Mouse (Mus musculus) lung, postnatal 0 days (tissue): ENCODE results near the gene Top2a. TPM values are rescaled to one million over a fixed set of nuclear protein-coding genes. Genes with fewer than 3 reads are reported as not detected.
A peak's percentile ranks its signal among the peaks of the same experiment; 100 is the strongest.

ENCODE experiments used
- ATAC-seq: fragments of 200-750 bp; cut with Nextera tagmentation; 2 replicates; pipeline ENCODE4 v1.8.0; 2017; ENCODE audit warnings: moderate library complexity
- DNase-seq: peaks from one replicate; pipeline ENCODE4 v3.0.0-alpha.2; 2016; ENCODE audit warnings: low spot score
- H3K27ac ChIP-seq: fragments of 300-500 bp; sonication (generic); 2 replicates; pipeline ENCODE4 v1.5.1; 2014; ENCODE audit warnings: antibody characterized with exemption, mild to moderate bottlenecking, low read length, mixed read lengths
- H3K27me3 ChIP-seq: fragments of 300-500 bp; sonication (generic); replicated peaks from 2 replicates; pipeline ENCODE4 v1.6.1; 2014; ENCODE audit warnings: low read length, mixed read lengths; ENCODE audit not compliant: insufficient read depth
- H3K36me3 ChIP-seq: fragments of 300-500 bp; sonication (generic); 2 replicates; pipeline ENCODE4 v1.6.1; 2014; ENCODE audit warnings: low read length, mixed read lengths; ENCODE audit not compliant: insufficient read depth
- H3K4me1 ChIP-seq: fragments of 300-500 bp; sonication (generic); 2 replicates; pipeline ENCODE4 v1.6.1; 2014; ENCODE audit warnings: antibody characterized with exemption, low read depth, low read length, mixed read lengths; ENCODE audit not compliant: insufficient read depth
- H3K4me2 ChIP-seq: fragments of 300-500 bp; sonication (generic); replicated peaks from 2 replicates; pipeline ENCODE4 v1.6.1; 2014; ENCODE audit warnings: low read depth, mild to moderate bottlenecking, low read length, moderate library complexity, mixed read lengths
- H3K4me3 ChIP-seq: fragments of 300-500 bp; sonication (generic); 2 replicates; pipeline ENCODE4 v1.5.1; 2014; ENCODE audit warnings: low read depth, low read length
- H3K9ac ChIP-seq: fragments of 300-500 bp; sonication (generic); replicated peaks from 2 replicates; pipeline ENCODE4 v1.6.1; 2014; ENCODE audit warnings: low read depth, mild to moderate bottlenecking
- H3K9me3 ChIP-seq: fragments of 300-500 bp; sonication (generic); 2 replicates; pipeline ENCODE4 v1.6.1; 2016; ENCODE audit warnings: low read length, mixed read lengths
- CTCF ChIP-seq: IDR thresholded peaks from 2 replicates; pipeline ENCODE4 v1.5.1; 2016; ENCODE audit warnings: antibody characterized with exemption, mild to moderate bottlenecking
- EP300 ChIP-seq: IDR thresholded peaks from 2 replicates; pipeline ENCODE4 v1.6.1; 2016; ENCODE audit warnings: antibody characterized with exemption, mild to moderate bottlenecking, control low read depth
- WGBS: fragments of 180-500 bp; shearing (Covaris S2); extraction: QIAGEN DNeasy Blood & Tissue Kit; methylation state at CpG from one replicate; pipeline ENCODE4 v1.1.7; 2014; 5-methylcytosine and 5-hydroxymethylcytosine counted together
- polyA plus RNA-seq: library from polyadenylated mRNA; unstranded; fragments of >200 nt; fragmentation: Nextera tagmentation; extraction: Ambion mirVana; gene quantifications from 2 replicates; pipeline ENCODE4 v1.2.1, GENCODE M21; 2015

Top2a gene
- polyA plus RNA-seq, 1 experiment from 2014 or later = 11.1 TPM

- peaks cover 32% of the 10 kb centered on the region; the same call in 1 of the 2 replicates for H3K36me3 ChIP-seq
- WGBS = 84% methylated on average over 6 of the region's 6 CpGs
These were observed 49.8 kb downstream of the Top2a start for GRCm38 (mm10) chr11:98974213-98974612.

GRCm38 (mm10) chr11:98973584-98973983 is 50.4 kb downstream of the Top2a start:
- H3K9ac ChIP-seq = no peak overlapping the region
- no peak overlapping the region for H3K4me3 ChIP-seq
- 58% methylated on average over 12 of the region's 14 CpGs for WGBS
- H3K4me1 ChIP-seq = peaks cover 9% of the 10 kb centered on the region
- no peaks in the 10 kb centered on the region for H3K27me3 ChIP-seq
- no peaks in the 10 kb centered on the region for H3K9me3 ChIP-seq
- no peak overlapping the region for H3K27ac ChIP-seq
- no peak for ATAC-seq
- TF ChIP-seq EP300 (no peak), CTCF (0 out of 2 replicates have a peak, but pooled peaks have one; percentile 13)
- peak; percentile 35 for DNase-seq
- H3K36me3 ChIP-seq = peaks cover 32% of the 10 kb centered on the region; the same call in 1 of the 2 replicates
- no peak overlapping the region for H3K4me2 ChIP-seq

More at GRCm38 (mm10) chr11:98974213-98974612, 49.8 kb downstream of the Top2a start:
- ATAC-seq = no peak
- Histone ChIP-seq H3K9me3 (no peaks in the 10 kb centered on the region), H3K4me2 (no peak overlapping the region), H3K27me3 (no peaks in the 10 kb centered on the region), H3K27ac (no peak overlapping the region), H3K4me1 (0 out of 2 replicates have a peak, but pooled peaks cover 5% of the 10 kb centered on the region), H3K4me3 (no peak overlapping the region), H3K9ac (no peak overlapping the region)
- TF ChIP-seq EP300 (no peak), CTCF (no peak)
- no peak for DNase-seq

GRCm38 (mm10) chr11:98972801-98973360 is 51.1 kb downstream of the Top2a start:
- DNase-seq (no peak), ATAC-seq (no peak)
- H3K4me3 ChIP-seq = no peak overlapping the region
- peaks cover 32% of the 10 kb centered on the region; the same call in 1 of the 2 replicates for H3K36me3 ChIP-seq
- H3K27ac ChIP-seq = no peak overlapping the region
- H3K9ac ChIP-seq = no peak overlapping the region
- 87% methylated on average over 9 of the region's 9 CpGs for WGBS
- no peak overlapping the region for H3K4me2 ChIP-seq
- no peaks in the 10 kb centered on the region for H3K27me3 ChIP-seq
- TF ChIP-seq CTCF (no peak), EP300 (no peak)
- H3K9me3 ChIP-seq = no peaks in the 10 kb centered on the region
- H3K4me1 ChIP-seq = peaks cover 13% of the 10 kb centered on the region

DNA sequence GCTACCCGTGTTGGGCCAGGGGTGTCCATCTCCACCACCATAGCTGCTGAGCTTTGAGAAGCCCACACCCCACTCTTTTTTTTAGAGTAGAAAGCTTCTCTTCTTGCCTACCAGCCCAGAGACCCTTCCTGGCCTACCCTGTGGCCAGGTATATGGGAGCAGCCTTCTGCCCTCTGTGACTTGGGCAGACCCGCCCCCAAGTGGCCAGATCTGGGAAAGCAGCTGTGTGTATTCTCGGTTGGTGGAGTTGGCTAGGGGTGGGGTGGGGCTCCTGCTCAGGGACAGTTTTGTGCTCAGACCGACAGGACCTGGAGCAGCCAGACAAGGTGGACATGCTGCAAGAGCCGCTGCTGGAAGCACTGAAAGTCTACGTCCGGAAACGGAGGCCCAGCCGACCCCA is 51.8 kb downstream of the Top2a start:
- Histone ChIP-seq H3K36me3 (peaks cover 32% of the 10 kb centered on the region; the same call in 1 of the 2 replicates), H3K4me1 (peaks cover 13% of the 10 kb centered on the region), H3K4me2 (no peak overlapping the region), H3K27me3 (no peaks in the 10 kb centered on the region), H3K9me3 (no peaks in the 10 kb centered on the region), H3K27ac (no peak overlapping the region), H3K4me3 (no peak overlapping the region), H3K9ac (no peak overlapping the region)
- DNase-seq (peak; percentile 70), ATAC-seq (peak; percentile 13; the same call in 1 of the 2 replicates)
- 53% methylated on average over 9 of the region's 9 CpGs for WGBS
- no peak for TF ChIP-seq EP300
- peak; percentile 95 for TF ChIP-seq CTCF

DNA sequence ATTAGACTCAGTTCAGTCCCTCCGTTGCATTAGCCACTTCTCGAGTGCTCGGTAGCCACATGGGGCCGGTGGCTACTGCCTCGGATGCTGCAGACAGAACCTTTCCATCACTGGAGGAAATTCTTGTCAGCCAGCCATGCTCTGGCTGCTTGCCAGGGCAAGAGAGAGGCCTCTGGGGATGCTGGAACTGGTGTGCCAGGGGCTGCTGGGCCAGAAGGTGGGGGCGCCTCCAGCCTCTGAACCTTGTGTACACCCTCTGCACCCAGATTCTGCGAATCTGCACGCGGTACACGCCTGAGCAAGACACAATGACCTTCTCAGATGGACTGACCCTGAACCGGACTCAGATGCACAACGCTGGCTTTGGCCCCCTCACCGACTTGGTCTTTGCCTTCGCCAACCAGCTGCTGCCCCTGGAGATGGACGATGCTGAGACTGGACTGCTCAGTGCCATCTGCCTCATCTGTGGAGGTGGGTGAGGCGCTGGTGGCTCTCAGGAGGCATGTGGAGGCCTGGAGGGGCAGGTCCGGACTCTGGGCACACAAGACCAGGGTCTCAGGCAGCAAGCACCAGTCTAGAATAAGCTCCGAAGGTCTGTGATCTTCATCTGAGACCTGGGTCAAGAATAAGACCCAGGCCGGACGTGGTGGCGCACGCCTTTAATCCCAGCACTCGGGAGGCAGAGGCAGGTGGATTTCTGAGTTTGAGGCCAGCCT is 52.5 kb downstream of the Top2a start:
- Histone ChIP-seq H3K4me3 (no peak overlapping the region), H3K9me3 (no peaks in the 10 kb centered on the region), H3K36me3 (peaks cover 32% of the 10 kb centered on the region; the same call in 1 of the 2 replicates), H3K27me3 (no peaks in the 10 kb centered on the region), H3K9ac (no peak overlapping the region), H3K4me2 (no peak overlapping the region), H3K27ac (no peak overlapping the region), H3K4me1 (peaks cover 18% of the 10 kb centered on the region)
- WGBS = 72% methylated on average over 23 of the region's 23 CpGs
- TF ChIP-seq CTCF = no peak
- no peak for TF ChIP-seq EP300
- ATAC-seq (no peak), DNase-seq (no peak)

DNA sequence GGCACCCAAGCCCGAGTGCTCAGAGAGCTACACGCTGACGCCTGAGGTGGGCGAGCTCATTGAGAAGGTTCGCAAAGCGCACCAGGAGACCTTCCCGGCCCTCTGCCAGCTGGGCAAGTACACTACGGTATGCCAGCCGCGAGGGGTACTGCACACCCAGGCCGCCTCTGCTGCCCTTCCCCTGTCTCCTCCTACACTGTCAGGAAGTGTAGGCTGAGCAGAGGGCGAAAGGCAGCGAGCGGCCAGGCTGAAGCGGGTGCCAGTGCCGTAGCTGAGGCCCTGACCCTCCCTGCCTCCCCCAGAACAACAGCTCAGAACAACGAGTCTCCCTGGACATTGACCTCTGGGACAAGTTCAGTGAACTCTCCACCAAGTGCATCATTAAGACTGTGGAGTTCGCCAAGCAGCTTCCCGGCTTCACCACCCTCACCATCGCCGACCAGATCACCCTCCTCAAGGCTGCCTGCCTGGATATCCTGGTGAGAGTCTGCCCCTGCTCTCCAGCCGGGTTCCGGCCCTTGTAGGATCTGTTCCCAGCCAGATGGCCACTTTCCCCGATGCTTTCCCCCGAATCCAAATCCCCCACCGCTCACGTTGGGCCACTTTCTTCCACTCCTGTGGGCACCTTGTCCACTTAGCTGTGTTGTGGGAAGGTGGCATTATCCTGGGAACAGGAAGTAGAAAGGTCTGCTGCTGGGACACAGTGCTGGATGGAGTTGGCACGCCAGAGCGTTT is 53.6 kb downstream of the Top2a start:
- no peak overlapping the region for H3K27ac ChIP-seq
- H3K9me3 ChIP-seq = no peaks in the 10 kb centered on the region
- no peaks in the 10 kb centered on the region for H3K27me3 ChIP-seq
- H3K4me1 ChIP-seq = peaks cover 26% of the 10 kb centered on the region
- no peak for TF ChIP-seq CTCF
- TF ChIP-seq EP300 = no peak
- H3K4me2 ChIP-seq = no peak overlapping the region
- WGBS = 64% methylated on average over 29 of the region's 29 CpGs
- no peak overlapping the region for H3K4me3 ChIP-seq
- no peak overlapping the region for H3K9ac ChIP-seq
- H3K36me3 ChIP-seq = peaks cover 35% of the 10 kb centered on the region
- DNase-seq (no peak), ATAC-seq (no peak)
